Mouse (Mus musculus) c-Kit-positive CD71-negative TER-119-negative erythroid progenitor cells, embryonic 14.5 days (primary cell): ENCODE results near the gene Arhgap33.
A peak's percentile ranks its signal among the peaks of the same experiment; 100 is the strongest.
"Not testable (repeated sequence)": the region's sequence is repeated elsewhere in the genome, so short reads cannot be mapped to it uniquely, and the experiment has no call there.

Source experiments
- DNase-seq: peaks from one replicate; pipeline ENCODE4 v3.0.0-alpha.2; 2013; ENCODE audit warnings: low read depth

Arhgap33 gene

GRCm38 (mm10) chr7:30495506-30496042 is 39.3 kb downstream of the Arhgap33 start:
- not testable (repeated sequence) for DNase-seq

GRCm38 (mm10) chr7:30493401-30493931 is 41.4 kb downstream of the Arhgap33 start, which contains the start of gene Prodh2:
Gene Prodh2 (plus strand): TSS chr7:30493622.
- DNase-seq: no peak

GRCm38 (mm10) chr7:30492765-30493164 is 42.1 kb downstream of the Arhgap33 start:
- peak; percentile 72 for DNase-seq

- DNase-seq: no peak
These were observed 43.9 kb downstream of the Arhgap33 start for GRCm38 (mm10) chr7:30490957-30491307.

DNA sequence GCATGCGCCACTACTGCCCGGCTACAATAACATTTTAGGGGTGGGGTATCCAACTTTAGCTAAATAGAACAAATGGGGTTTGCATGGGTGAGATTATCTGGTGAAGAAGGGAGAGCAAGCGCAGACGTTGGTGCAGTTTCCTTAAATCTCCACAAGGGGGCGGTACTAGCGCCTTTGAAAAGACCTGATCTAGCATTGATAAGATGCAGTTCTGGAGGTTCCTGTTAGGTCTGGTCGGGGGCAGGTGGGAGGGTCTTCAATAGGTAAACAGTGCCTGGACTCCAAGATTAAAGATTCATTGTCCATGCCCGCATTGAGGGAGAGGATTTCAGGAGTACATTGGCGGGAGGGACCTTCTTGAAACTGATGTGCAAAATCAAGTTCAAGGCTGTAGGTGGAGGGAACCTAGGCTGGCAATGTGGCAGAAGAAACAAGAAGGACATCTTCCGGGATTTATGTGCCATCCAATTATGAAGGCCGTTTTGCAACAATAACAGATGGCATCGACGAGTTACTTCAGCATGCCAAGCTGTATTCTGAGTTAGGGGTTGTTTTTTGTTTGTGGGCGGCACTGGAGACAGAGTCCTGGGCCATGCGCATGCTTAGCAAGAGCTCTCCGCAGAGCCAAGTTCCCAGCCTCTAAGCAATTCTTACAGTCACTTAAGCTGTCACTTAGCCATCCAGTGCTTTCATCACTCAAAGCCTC is 44.5 kb downstream of the Arhgap33 start:
- peak; percentile 64 for DNase-seq

- peak; percentile 33 for DNase-seq
These were observed 50.6 kb downstream of the Arhgap33 start for GRCm38 (mm10) chr7:30484250-30484649.

DNA sequence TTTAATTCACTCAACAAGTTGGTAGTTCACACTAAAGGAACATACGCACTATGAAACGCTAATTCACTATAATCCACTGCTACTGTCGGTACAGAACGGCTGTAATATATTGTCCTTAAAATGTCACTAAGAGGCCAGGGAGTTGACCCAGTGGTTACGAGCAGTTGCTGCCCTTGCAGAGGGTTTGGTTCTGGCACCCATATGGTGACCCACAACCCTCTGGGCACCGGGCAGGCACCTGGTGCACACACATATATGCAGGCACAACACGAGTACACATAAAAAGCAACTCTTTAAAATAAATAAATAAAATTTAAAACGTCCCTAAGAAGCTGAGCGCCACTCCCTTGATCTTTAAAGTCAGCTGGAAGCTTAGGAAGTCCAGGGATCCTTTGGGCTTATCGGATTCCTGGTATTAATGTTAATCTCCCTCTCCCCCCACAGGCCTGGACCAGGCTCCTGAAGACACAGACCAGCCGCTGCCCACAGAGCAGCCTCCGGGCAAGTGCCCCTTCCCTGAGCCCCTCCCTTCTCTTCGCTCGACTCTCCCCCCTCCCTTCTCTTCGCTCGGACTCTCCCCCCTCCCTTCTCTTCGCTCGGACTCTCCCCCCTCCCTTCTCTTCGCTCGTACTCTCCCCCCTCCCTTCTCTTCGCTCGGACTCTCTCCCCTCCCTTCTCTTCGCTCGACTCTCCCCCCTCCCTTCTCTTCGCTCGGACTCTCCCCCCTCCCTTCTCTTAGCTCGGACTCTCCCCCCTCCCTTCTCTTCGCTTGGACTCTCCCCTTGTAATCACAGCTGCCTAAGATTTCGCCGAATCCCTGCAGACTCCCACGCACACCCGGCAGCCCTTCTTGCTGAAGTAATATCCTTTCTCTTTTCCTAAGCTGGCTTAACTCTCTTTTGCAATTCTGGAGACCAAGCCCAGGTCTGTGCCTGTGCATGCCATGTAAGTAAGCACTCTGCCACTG is 57.2 kb downstream of the Arhgap33 start:
- DNase-seq: no peak

- not testable (repeated sequence) for DNase-seq
These were observed 58.7 kb downstream of the Arhgap33 start for GRCm38 (mm10) chr7:30476136-30476535.

- no peak for DNase-seq
These were observed 59.9 kb downstream of the Arhgap33 start for GRCm38 (mm10) chr7:30474999-30475398.

- DNase-seq: peak; percentile 34
These were observed 62.4 kb downstream of the Arhgap33 start for GRCm38 (mm10) chr7:30472411-30472810.
